Mouse (Mus musculus) midbrain, embryonic 14.5 days (tissue): Measurements from ENCODE around the gene Cdk5r1. TPM values are rescaled to one million over a fixed set of nuclear protein-coding genes. Genes with fewer than 3 reads are reported as not detected.

ENCODE experiments used
- ATAC-seq: fragments of 200-750 bp; cut with Nextera tagmentation; 2 replicates; pipeline ENCODE4 v1.8.0; 2017; ENCODE audit warnings: moderate number of reproducible peaks, moderate library complexity; ENCODE audit not compliant: low FRiP score, low TSS enrichment
- DNase-seq: peaks from one replicate; pipeline ENCODE4 v3.0.0-alpha.2; 2015
- H3K27ac ChIP-seq: fragments of 300-500 bp; sonication (generic); replicated peaks from 2 replicates; pipeline ENCODE4 v1.5.1; 2014; ENCODE audit warnings: mild to moderate bottlenecking, low read depth, low read length, moderate library complexity
- H3K27me3 ChIP-seq: fragments of 300-500 bp; sonication (generic); 2 replicates; pipeline ENCODE4 v1.6.1; 2014; ENCODE audit warnings: low read length, control low read depth, mixed read lengths; ENCODE audit not compliant: control insufficient read depth, insufficient read depth
- H3K36me3 ChIP-seq: fragments of 300-500 bp; sonication (generic); 2 replicates; pipeline ENCODE4 v1.6.1; 2014; ENCODE audit warnings: low read length, control low read depth; ENCODE audit not compliant: control insufficient read depth, insufficient read depth
- H3K4me1 ChIP-seq: fragments of 300-500 bp; sonication (generic); 2 replicates; pipeline ENCODE4 v1.6.1; 2014; ENCODE audit warnings: mild to moderate bottlenecking, antibody characterized with exemption, low read length, control low read depth; ENCODE audit not compliant: control insufficient read depth, insufficient read depth
- H3K4me2 ChIP-seq: fragments of 300-500 bp; sonication (generic); 2 replicates; pipeline ENCODE4 v1.6.1; 2014; ENCODE audit warnings: mild to moderate bottlenecking, low read length, moderate library complexity
- H3K4me3 ChIP-seq: fragments of 300-500 bp; sonication (generic); replicated peaks from 2 replicates; pipeline ENCODE4 v1.5.1; 2014; ENCODE audit warnings: low read depth, low read length
- H3K9ac ChIP-seq: fragments of 300-500 bp; sonication (generic); replicated peaks from 2 replicates; pipeline ENCODE4 v1.6.1; 2014; ENCODE audit warnings: mild to moderate bottlenecking, low read length, moderate library complexity
- H3K9me3 ChIP-seq: fragments of 300-500 bp; sonication (generic); 2 replicates; pipeline ENCODE4 v1.6.1; 2016; ENCODE audit warnings: low read length, control low read depth, mixed read lengths; ENCODE audit not compliant: control insufficient read depth
- WGBS: fragments of 180-500 bp; shearing (Covaris S2); extraction: QIAGEN DNeasy Blood & Tissue Kit; methylation state at CpG from one replicate; pipeline ENCODE4 v1.1.7; 2014; 5-methylcytosine and 5-hydroxymethylcytosine counted together
- polyA plus RNA-seq: library from polyadenylated mRNA; unstranded; fragments of >200 nt; fragmentation: Nextera tagmentation; extraction: Ambion mirVana; gene quantifications from 2 replicates; pipeline ENCODE4 v1.2.1, GENCODE M21; 2014

Gene Cdk5r1
- polyA plus RNA-seq, 1 experiment from 2014 or later, result 103 TPM

DNA sequence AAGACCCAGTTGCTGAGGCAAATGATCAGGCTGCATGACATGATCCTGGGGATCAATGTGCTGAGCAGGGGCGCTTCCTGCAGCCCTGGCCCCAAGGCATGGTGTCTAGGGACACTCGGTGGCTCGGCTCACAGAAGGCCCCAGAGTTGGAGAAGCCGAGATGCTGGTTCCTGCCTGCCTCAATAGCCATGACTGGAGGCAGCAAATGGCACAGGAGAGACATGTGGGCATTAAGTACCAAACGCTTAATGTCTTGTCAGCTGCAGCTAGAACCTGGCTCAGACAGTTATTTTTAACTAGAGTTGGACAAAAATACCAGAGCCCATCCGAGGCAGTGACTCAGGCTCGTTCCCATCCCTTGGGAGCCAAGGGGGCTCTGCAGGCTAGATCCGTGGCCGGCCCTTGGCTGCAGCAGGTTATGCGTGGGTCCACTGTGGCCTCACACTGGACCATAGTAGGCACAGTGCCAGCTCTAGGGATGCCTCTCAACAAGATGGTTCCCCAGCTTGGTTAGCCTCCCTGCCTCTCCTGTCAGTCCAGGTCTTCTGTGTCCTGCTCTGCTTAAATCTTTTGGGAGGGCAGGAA is 8.9 kb downstream of the Cdk5r1 start:
- Histone ChIP-seq H3K4me2 (no peak overlapping the region), H3K9me3 (no peaks in the 10 kb centered on the region), H3K27me3 (no peaks in the 10 kb centered on the region), H3K36me3 (peaks cover 8% of the 10 kb centered on the region; the same call in 1 of the 2 replicates), H3K9ac (no peak overlapping the region), H3K4me3 (no peak overlapping the region), H3K27ac (peak overlapping the region; percentile 87; the same call in 1 of the 2 replicates), H3K4me1 (peaks cover 81% of the 10 kb centered on the region)
- DNase-seq (no peak), ATAC-seq (no peak)
- 79% methylated on average over 10 of the region's 10 CpGs for WGBS

DNA sequence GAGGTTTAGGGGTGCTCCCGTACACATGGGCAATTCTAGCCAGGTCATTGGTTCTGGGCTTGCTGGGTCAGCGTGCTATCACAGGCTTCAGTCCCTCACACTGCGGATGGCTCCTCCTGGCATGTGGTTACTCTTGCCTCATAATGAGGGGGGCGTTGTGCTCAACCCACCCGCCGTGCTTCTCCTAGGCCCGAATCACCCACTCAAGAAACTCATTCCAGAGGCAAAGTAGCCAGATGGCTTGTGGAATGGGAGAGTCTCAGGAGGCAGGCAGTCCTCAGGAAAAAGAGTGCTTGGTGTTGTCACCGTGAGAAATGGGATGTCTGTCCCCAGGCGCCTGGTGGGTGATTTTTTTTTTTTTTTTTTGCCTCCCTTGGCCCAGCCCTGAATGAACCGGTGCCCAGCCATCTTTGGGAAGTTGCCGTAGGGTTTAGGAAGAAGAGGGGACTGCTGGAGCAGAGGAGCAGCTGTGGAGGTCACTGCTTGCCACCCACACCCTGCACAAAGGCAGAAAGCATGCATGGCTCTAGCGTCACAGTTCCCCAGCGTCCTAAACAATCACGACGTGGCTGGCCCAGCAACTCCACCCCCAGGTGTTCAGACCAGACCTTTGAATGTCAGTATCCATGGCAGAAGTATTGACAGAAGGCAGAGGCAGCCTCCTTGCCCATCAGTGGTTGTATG is 11.2 kb downstream of the Cdk5r1 start:
- Histone ChIP-seq H3K9me3 (no peaks in the 10 kb centered on the region), H3K27ac (no peak overlapping the region), H3K4me3 (no peak overlapping the region), H3K27me3 (no peaks in the 10 kb centered on the region), H3K9ac (no peak overlapping the region), H3K4me2 (no peak overlapping the region), H3K4me1 (peaks cover 59% of the 10 kb centered on the region), H3K36me3 (no peaks in the 10 kb centered on the region)
- ATAC-seq (no peak), DNase-seq (no peak)
- 52% methylated on average over 15 of the region's 15 CpGs for WGBS

DNA sequence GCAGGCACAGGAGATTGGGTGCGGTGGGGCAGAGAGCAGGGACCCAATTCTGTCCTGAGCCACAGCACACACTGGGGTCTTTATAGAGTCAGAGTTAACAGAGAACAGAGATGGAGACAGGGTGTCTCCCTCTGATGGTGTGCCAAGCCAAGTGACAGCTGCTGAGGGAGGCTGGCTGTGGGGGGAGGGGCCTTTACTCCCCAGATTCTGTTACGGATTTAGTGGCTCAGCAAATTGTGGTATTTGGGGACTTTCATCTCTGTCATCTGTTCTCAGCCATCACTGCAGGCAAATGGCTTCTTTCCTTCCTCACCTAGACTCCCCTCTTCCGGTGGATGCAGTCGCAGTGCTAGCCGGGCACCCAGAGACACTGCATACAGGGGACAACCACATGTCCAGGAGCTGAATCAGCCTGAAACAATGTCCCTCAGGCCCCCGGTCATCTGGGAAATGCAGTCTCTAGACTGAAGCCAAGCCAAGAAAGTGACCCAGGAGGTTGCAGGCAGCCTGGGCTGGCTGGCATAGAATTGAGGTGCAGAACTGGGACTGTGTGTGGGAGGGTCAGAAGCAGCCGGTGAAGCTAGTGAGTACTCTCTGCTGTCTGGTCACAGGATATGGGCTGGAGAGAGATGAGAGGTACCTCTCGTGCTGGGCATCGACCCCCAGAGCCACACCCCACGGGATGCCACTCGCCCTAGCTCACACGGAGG is 12.5 kb downstream of the Cdk5r1 start:
- 49% methylated on average over 12 of the region's 12 CpGs for WGBS
- Histone ChIP-seq H3K4me1 (peaks cover 46% of the 10 kb centered on the region), H3K4me2 (no peak overlapping the region), H3K9ac (0 out of 2 replicates have a peak overlapping the region, but pooled peaks have one; percentile 12), H3K4me3 (no peak overlapping the region), H3K27me3 (no peaks in the 10 kb centered on the region), H3K27ac (peak overlapping the region; percentile 49; the same call in 1 of the 2 replicates), H3K9me3 (no peaks in the 10 kb centered on the region), H3K36me3 (no peaks in the 10 kb centered on the region)
- DNase-seq, result peak; percentile 57
- no peak for ATAC-seq

DNA sequence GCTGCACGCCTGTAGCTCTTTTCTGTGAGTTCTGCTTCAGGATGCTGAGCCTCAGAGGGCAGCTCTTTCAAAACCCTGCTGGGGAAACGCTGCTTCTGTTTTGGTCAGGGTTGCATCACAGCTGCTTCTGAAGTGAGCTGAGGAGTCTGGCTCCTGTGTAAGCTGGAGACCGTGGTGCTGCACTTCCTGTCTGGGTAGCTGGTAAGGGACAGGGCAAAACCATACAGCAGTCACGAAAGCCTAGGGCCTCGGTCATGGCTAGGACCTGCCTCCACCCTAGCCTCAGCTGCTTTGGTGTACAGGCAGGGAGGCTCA is 13.0 kb downstream of the Cdk5r1 start:
- H3K27me3 ChIP-seq, result no peaks in the 10 kb centered on the region
- H3K4me3 ChIP-seq, result no peak overlapping the region
- no peaks in the 10 kb centered on the region for H3K36me3 ChIP-seq
- H3K9me3 ChIP-seq, result no peaks in the 10 kb centered on the region
- H3K9ac ChIP-seq, result 0 out of 2 replicates have a peak overlapping the region, but pooled peaks have one; percentile 12
- ATAC-seq, result no peak
- H3K27ac ChIP-seq, result peak overlapping the region; percentile 49; the same call in 1 of the 2 replicates
- 57% methylated on average over 5 of the region's 5 CpGs for WGBS
- no peak for DNase-seq
- no peak overlapping the region for H3K4me2 ChIP-seq
- H3K4me1 ChIP-seq, result peaks cover 41% of the 10 kb centered on the region

DNA sequence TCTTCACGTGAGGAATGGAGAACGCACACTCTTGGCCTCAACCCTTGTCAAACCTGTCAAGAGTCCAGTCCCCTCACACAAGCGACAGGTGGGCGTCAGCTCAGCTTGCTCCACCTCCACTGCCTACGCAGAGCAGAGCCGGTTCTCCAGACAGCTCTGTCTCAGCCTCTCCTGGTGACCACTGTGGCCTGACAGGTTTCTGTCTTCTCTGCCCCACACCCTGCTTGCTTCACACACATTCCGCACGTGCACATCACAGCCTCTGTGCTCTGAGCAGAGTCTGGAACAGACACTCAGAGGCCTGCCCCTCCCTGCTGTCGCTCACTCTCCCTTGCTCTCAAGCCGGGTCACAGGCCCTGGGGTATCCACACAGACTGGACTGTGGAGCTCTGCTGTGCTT is 14.0 kb downstream of the Cdk5r1 start:
- H3K27ac ChIP-seq, result no peak overlapping the region
- H3K9ac ChIP-seq, result no peak overlapping the region
- no peak for ATAC-seq
- no peak overlapping the region for H3K4me3 ChIP-seq
- H3K4me1 ChIP-seq, result peaks cover 31% of the 10 kb centered on the region
- DNase-seq, result no peak
- WGBS, result 71% methylated on average over 10 of the region's 10 CpGs
- no peak overlapping the region for H3K4me2 ChIP-seq
- no peaks in the 10 kb centered on the region for H3K9me3 ChIP-seq
- no peaks in the 10 kb centered on the region for H3K27me3 ChIP-seq
- no peaks in the 10 kb centered on the region for H3K36me3 ChIP-seq

DNA sequence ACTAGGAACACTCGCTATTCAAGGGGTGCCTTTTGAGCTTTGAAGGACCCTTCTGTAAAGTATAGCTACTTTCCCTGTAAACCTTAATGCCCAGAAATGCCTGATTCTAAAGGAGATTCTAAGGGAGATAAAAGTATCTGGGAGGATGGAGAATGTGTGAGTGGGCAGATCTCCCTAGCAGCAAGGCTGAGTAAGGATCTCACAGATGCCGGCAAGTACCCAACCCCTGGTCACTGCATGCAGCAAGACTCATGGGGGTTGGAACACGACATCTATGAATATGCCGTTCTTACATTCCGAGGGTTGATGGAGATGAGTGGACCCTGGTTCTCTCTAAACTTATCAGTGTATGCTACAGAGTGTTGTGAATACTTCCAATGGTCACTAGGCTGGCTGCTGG is 16.4 kb downstream of the Cdk5r1 start:
- no peaks in the 10 kb centered on the region for H3K9me3 ChIP-seq
- no peaks in the 10 kb centered on the region for H3K36me3 ChIP-seq
- no peaks in the 10 kb centered on the region for H3K27me3 ChIP-seq
- no peak overlapping the region for H3K9ac ChIP-seq
- peaks cover 20% of the 10 kb centered on the region for H3K4me1 ChIP-seq
- no peak overlapping the region for H3K4me3 ChIP-seq
- no peak for ATAC-seq
- H3K4me2 ChIP-seq, result no peak overlapping the region
- WGBS, result 94% methylated on average over 5 of the region's 5 CpGs
- H3K27ac ChIP-seq, result no peak overlapping the region
- no peak for DNase-seq

DNA sequence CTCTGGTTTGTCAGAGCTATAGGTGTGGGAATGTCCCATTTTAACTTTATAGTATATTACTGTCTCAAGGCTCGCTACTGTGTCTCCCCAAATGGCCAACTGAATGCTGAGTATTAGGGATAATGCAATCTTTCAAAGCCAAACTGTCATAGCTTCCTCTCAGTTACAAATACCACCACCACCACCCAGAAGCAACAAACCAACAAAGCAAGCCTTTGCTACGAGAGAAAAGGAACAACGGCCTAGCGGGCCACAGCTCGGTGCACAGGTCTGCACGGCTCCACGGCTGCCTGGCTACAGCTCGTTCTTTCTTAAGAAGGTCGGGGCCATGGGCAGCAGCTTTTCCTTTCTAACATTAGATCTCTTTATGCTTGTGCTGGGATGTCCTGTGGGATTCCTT is 18.0 kb downstream of the Cdk5r1 start:
- H3K36me3 ChIP-seq, result no peaks in the 10 kb centered on the region
- no peak for ATAC-seq
- no peak overlapping the region for H3K4me3 ChIP-seq
- H3K27ac ChIP-seq, result no peak overlapping the region
- no peak for DNase-seq
- no peaks in the 10 kb centered on the region for H3K27me3 ChIP-seq
- no peak overlapping the region for H3K9ac ChIP-seq
- 35% methylated on average over 9 of the region's 9 CpGs for WGBS
- H3K9me3 ChIP-seq, result no peaks in the 10 kb centered on the region
- H3K4me2 ChIP-seq, result no peak overlapping the region
- H3K4me1 ChIP-seq, result peaks cover 19% of the 10 kb centered on the region

DNA sequence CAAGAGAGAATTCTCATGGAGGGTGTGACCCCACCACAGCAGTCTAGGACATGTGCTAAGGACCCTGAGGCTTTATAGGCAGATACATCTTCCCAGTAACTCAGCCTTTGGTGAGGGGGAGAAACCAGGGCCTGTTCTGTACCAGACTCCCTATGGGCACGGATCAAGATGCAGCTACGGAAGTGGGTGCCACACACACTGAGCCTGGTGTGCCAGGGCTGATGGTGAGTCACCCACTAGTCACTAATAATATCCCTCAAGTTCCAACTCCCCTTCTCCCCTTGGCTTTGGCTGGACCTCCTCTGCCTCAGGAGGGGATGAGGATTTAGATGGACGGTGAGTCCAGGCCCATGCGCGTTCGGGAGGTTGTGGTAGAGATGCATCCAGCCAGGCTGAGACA is 19.1 kb downstream of the Cdk5r1 start:
- Histone ChIP-seq H3K4me3 (no peak overlapping the region), H3K9ac (no peak overlapping the region), H3K27ac (no peak overlapping the region), H3K36me3 (no peaks in the 10 kb centered on the region), H3K27me3 (no peaks in the 10 kb centered on the region), H3K9me3 (no peaks in the 10 kb centered on the region), H3K4me1 (peaks cover 21% of the 10 kb centered on the region), H3K4me2 (no peak overlapping the region)
- 93% methylated on average over 6 of the region's 6 CpGs for WGBS
- no peak for ATAC-seq
- DNase-seq, result no peak
